Mouse (Mus musculus) heart, embryonic 12.5 days (tissue): ENCODE results near the gene Syf2. TPM values are rescaled to one million over a fixed set of nuclear protein-coding genes. Genes with fewer than 3 reads are reported as not detected.

Experiments
- ATAC-seq: fragments of 200-750 bp; cut with Nextera tagmentation; 2 replicates; pipeline ENCODE4 v1.8.0; 2017; ENCODE audit warnings: moderate TSS enrichment, moderate library complexity; ENCODE audit not compliant: insufficient number of reproducible peaks, low FRiP score
- H3K27ac ChIP-seq: fragments of 300-500 bp; sonication (generic); 2 replicates; pipeline ENCODE4 v1.5.1; 2016; ENCODE audit warnings: mild to moderate bottlenecking, moderate library complexity; ENCODE audit not compliant: poor library complexity, severe bottlenecking
- H3K27me3 ChIP-seq: fragments of 300-500 bp; sonication (generic); replicated peaks from 2 replicates; pipeline ENCODE4 v1.6.1; 2016; ENCODE audit warnings: mild to moderate bottlenecking, moderate library complexity
- H3K36me3 ChIP-seq: fragments of 300-500 bp; sonication (generic); 2 replicates; pipeline ENCODE4 v1.6.1; 2016; ENCODE audit warnings: mild to moderate bottlenecking, moderate library complexity
- H3K4me1 ChIP-seq: fragments of 300-500 bp; sonication (generic); replicated peaks from 2 replicates; pipeline ENCODE4 v1.6.1; 2016; ENCODE audit warnings: mild to moderate bottlenecking
- H3K4me2 ChIP-seq: fragments of 300-500 bp; sonication (generic); 2 replicates; pipeline ENCODE4 v1.6.1; 2016; ENCODE audit warnings: mild to moderate bottlenecking, moderate library complexity
- H3K4me3 ChIP-seq: fragments of 300-500 bp; sonication (generic); 2 replicates; pipeline ENCODE4 v1.5.1; 2016; ENCODE audit warnings: mild to moderate bottlenecking
- H3K9ac ChIP-seq: fragments of 300-500 bp; sonication (generic); 2 replicates; pipeline ENCODE4 v1.6.1; 2016; ENCODE audit warnings: mild to moderate bottlenecking, moderate library complexity
- H3K9me3 ChIP-seq: fragments of 300-500 bp; sonication (generic); replicated peaks from 2 replicates; pipeline ENCODE4 v1.6.1; 2016; ENCODE audit warnings: mild to moderate bottlenecking, moderate library complexity
- WGBS: fragments of 180-500 bp; shearing (Covaris S2); methylation state at CpG from one replicate; pipeline ENCODE4 v1.1.7; 2016; 5-methylcytosine and 5-hydroxymethylcytosine counted together
- polyA plus RNA-seq: library from polyadenylated mRNA; unstranded; fragments of >200 nt; fragmentation: Nextera tagmentation; extraction: Ambion mirVana; gene quantifications from 2 replicates; pipeline ENCODE4 v1.2.1, GENCODE M21; 2016

Gene Syf2
- polyA plus RNA-seq, 1 experiment from 2014 or later: 55.7 TPM

- ATAC-seq: peak; percentile 97
- no peak overlapping the region for H3K4me3 ChIP-seq
- 22% methylated on average over 7 of the region's 7 CpGs for WGBS
- H3K27ac ChIP-seq: peak overlapping the region; percentile 54
- H3K36me3 ChIP-seq: no peaks in the 10 kb centered on the region
- H3K9me3 ChIP-seq: no peaks in the 10 kb centered on the region
- no peaks in the 10 kb centered on the region; the same call in 1 of the 2 replicates for H3K27me3 ChIP-seq
- H3K9ac ChIP-seq: no peak overlapping the region
- H3K4me1 ChIP-seq: peaks cover 8% of the 10 kb centered on the region
- no peak overlapping the region for H3K4me2 ChIP-seq
Observed at GRCm38 (mm10) chr4:134981959-134982431, 51.3 kb downstream of the Syf2 start.

- Histone ChIP-seq H3K27me3 (no peaks in the 10 kb centered on the region; the same call in 1 of the 2 replicates), H3K4me1 (peaks cover 8% of the 10 kb centered on the region), H3K4me3 (no peak overlapping the region), H3K4me2 (no peak overlapping the region), H3K27ac (peak overlapping the region; percentile 34; the same call in 1 of the 2 replicates), H3K9me3 (no peaks in the 10 kb centered on the region), H3K36me3 (no peaks in the 10 kb centered on the region), H3K9ac (no peak overlapping the region)
- WGBS: 51% methylated on average over 5 of the region's 5 CpGs
- ATAC-seq: no peak
Observed at GRCm38 (mm10) chr4:134983136-134983535, 52.4 kb downstream of the Syf2 start.

GRCm38 (mm10) chr4:134984555-134984954, 53.9 kb downstream of the Syf2 start:
- no peak overlapping the region for H3K4me2 ChIP-seq
- WGBS: 71% methylated on average over 3 of the region's 3 CpGs
- H3K9me3 ChIP-seq: no peaks in the 10 kb centered on the region
- no peaks in the 10 kb centered on the region for H3K36me3 ChIP-seq
- no peaks in the 10 kb centered on the region; the same call in 1 of the 2 replicates for H3K27me3 ChIP-seq
- ATAC-seq: no peak
- H3K4me1 ChIP-seq: peaks cover 8% of the 10 kb centered on the region
- no peak overlapping the region for H3K9ac ChIP-seq
- no peak overlapping the region for H3K27ac ChIP-seq
- no peak overlapping the region for H3K4me3 ChIP-seq

GRCm38 (mm10) chr4:134985626-134986335, 55.1 kb downstream of the Syf2 start:
- H3K9me3 ChIP-seq: no peaks in the 10 kb centered on the region
- no peak overlapping the region for H3K4me2 ChIP-seq
- H3K4me3 ChIP-seq: no peak overlapping the region
- H3K27me3 ChIP-seq: peaks cover 2% of the 10 kb centered on the region; the same call in 1 of the 2 replicates
- H3K9ac ChIP-seq: no peak overlapping the region
- 74% methylated on average over 11 of the region's 11 CpGs for WGBS
- peaks cover 8% of the 10 kb centered on the region for H3K4me1 ChIP-seq
- H3K36me3 ChIP-seq: no peaks in the 10 kb centered on the region
- H3K27ac ChIP-seq: no peak overlapping the region
- ATAC-seq: no peak

GRCm38 (mm10) chr4:134986336-134986635, 55.6 kb downstream of the Syf2 start:
- no peak overlapping the region for H3K27ac ChIP-seq
- WGBS: 62% methylated on average over 4 of the region's 4 CpGs
- peaks cover 8% of the 10 kb centered on the region for H3K4me1 ChIP-seq
- no peak overlapping the region for H3K4me3 ChIP-seq
- no peak overlapping the region for H3K9ac ChIP-seq
- H3K4me2 ChIP-seq: no peak overlapping the region
- H3K27me3 ChIP-seq: peaks cover 6% of the 10 kb centered on the region; the same call in 1 of the 2 replicates
- H3K36me3 ChIP-seq: no peaks in the 10 kb centered on the region
- no peak for ATAC-seq
- no peaks in the 10 kb centered on the region for H3K9me3 ChIP-seq

- Histone ChIP-seq H3K9me3 (no peaks in the 10 kb centered on the region), H3K27ac (no peak overlapping the region), H3K4me1 (peaks cover 5% of the 10 kb centered on the region), H3K27me3 (peaks cover 12% of the 10 kb centered on the region; the same call in 1 of the 2 replicates), H3K4me2 (no peak overlapping the region), H3K9ac (no peak overlapping the region), H3K4me3 (no peak overlapping the region), H3K36me3 (no peaks in the 10 kb centered on the region)
- WGBS: 84% methylated on average over 3 of the region's 3 CpGs
- ATAC-seq: no peak
Observed at GRCm38 (mm10) chr4:134986963-134987362, 56.3 kb downstream of the Syf2 start.

Other genes with a start within 250 kb of the Syf2 start
- 11.6 and 12.2 TPM in 2 replicates for gene Man1c1, start 226.6 kb upstream of the Syf2 start, polyA plus RNA-seq
- 16.5 and 17.8 TPM in 2 replicates for gene Ldlrap1, start 162.9 kb upstream of the Syf2 start, polyA plus RNA-seq
- gene Maco1, start 77.6 kb upstream of the Syf2 start, polyA plus RNA-seq: 30.6 and 31.4 TPM in 2 replicates
- 23.6 and 28.1 TPM in 2 replicates for gene Rhd, start 66.4 kb upstream of the Syf2 start, polyA plus RNA-seq
- gene Tmem50a, start 15.9 kb upstream of the Syf2 start, polyA plus RNA-seq: 140 and 145 TPM in 2 replicates
- 386 and 405 TPM in 2 replicates for gene Rsrp1, start 7.3 kb upstream of the Syf2 start, polyA plus RNA-seq
- 0.04 and 0.06 TPM in 2 replicates for gene Runx3, start 189.8 kb downstream of the Syf2 start, polyA plus RNA-seq